Mouse (Mus musculus) intestine, embryonic 15.5 days (tissue): Measurements from ENCODE around the gene Samd5. TPM values are rescaled to one million over a fixed set of nuclear protein-coding genes. Genes with fewer than 3 reads are reported as not detected.

Source experiments
- ATAC-seq: fragments of 200-750 bp; cut with Nextera tagmentation; 2 replicates; pipeline ENCODE4 v1.8.0; 2017; ENCODE audit warnings: moderate TSS enrichment, moderate library complexity
- H3K27ac ChIP-seq: fragments of 300-500 bp; sonication (generic); 2 replicates; pipeline ENCODE4 v1.5.1; 2015; ENCODE audit warnings: mild to moderate bottlenecking, inconsistent platforms
- H3K27me3 ChIP-seq: fragments of 300-500 bp; sonication (generic); replicated peaks from 2 replicates; pipeline ENCODE4 v1.6.1; 2015; ENCODE audit warnings: inconsistent platforms
- H3K36me3 ChIP-seq: fragments of 300-500 bp; sonication (generic); 2 replicates; pipeline ENCODE4 v1.6.1; 2015; ENCODE audit warnings: inconsistent platforms
- H3K4me1 ChIP-seq: fragments of 300-500 bp; sonication (generic); replicated peaks from 2 replicates; pipeline ENCODE4 v1.6.1; 2015; ENCODE audit warnings: inconsistent platforms
- H3K4me2 ChIP-seq: fragments of 300-500 bp; sonication (generic); replicated peaks from 2 replicates; pipeline ENCODE4 v1.6.1; 2015; ENCODE audit warnings: mild to moderate bottlenecking, inconsistent platforms
- H3K4me3 ChIP-seq: fragments of 300-500 bp; sonication (generic); replicated peaks from 2 replicates; pipeline ENCODE4 v1.5.1; 2015; ENCODE audit warnings: inconsistent platforms
- H3K9ac ChIP-seq: fragments of 300-500 bp; sonication (generic); 2 replicates; pipeline ENCODE4 v1.6.1; 2015; ENCODE audit warnings: inconsistent platforms
- H3K9me3 ChIP-seq: fragments of 300-500 bp; sonication (generic); 2 replicates; pipeline ENCODE4 v1.6.1; 2016; ENCODE audit warnings: inconsistent platforms
- whole genome bisulfite sequencing: fragments of 180-500 bp; shearing (Covaris S2); methylation state at CpG from one replicate; pipeline ENCODE4 v1.1.7; 2015; 5-methylcytosine and 5-hydroxymethylcytosine counted together
- polyA plus RNA-seq: library from polyadenylated mRNA; unstranded; fragments of >200 nt; fragmentation: Nextera tagmentation; extraction: Ambion mirVana; gene quantifications from 2 replicates; pipeline ENCODE4 v1.2.1, GENCODE M21; 2015

Gene Samd5
- polyA plus RNA-seq, 1 experiment from 2014 or later, result 7.1 TPM

DNA sequence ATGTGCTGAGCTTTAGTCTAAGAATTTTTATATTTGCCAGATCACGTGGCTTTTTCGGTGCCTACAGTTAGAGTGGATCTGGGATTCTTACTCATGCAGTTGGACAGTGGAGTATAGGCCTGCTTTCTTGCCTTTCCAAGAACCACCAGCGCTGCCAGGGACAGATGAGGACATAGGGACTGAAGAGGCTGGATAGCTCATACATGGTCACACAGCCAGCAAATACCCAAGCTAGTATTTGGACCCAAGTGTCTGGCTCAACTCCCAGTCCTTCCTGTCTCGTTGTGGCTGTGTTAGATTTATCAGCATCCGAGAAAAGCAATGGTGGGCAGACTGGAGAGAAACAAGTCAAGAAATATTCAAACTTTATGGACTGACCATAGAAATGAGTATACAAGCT is 72.2 kb downstream of the Samd5 start:
- H3K36me3 ChIP-seq, result no peaks in the 10 kb centered on the region
- H3K9me3 ChIP-seq, result no peaks in the 10 kb centered on the region
- H3K9ac ChIP-seq, result no peak overlapping the region
- no peaks in the 10 kb centered on the region for H3K27me3 ChIP-seq
- no peak overlapping the region for H3K4me3 ChIP-seq
- no peak for ATAC-seq
- no peak overlapping the region for H3K27ac ChIP-seq
- 0 out of 2 replicates have a peak, but pooled peaks cover 3% of the 10 kb centered on the region for H3K4me1 ChIP-seq
- 60% methylated on average over 5 of the region's 5 CpGs for WGBS
- H3K4me2 ChIP-seq, result no peak overlapping the region

GRCm38 (mm10) chr10:9602389-9602788 is 72.6 kb downstream of the Samd5 start:
- Histone ChIP-seq H3K4me1 (0 out of 2 replicates have a peak, but pooled peaks cover 3% of the 10 kb centered on the region), H3K4me2 (no peak overlapping the region), H3K27me3 (no peaks in the 10 kb centered on the region), H3K9me3 (no peaks in the 10 kb centered on the region), H3K4me3 (no peak overlapping the region), H3K9ac (no peak overlapping the region), H3K36me3 (no peaks in the 10 kb centered on the region), H3K27ac (no peak overlapping the region)
- no peak for ATAC-seq
- WGBS, result 81% methylated on average over 4 of the region's 4 CpGs

DNA sequence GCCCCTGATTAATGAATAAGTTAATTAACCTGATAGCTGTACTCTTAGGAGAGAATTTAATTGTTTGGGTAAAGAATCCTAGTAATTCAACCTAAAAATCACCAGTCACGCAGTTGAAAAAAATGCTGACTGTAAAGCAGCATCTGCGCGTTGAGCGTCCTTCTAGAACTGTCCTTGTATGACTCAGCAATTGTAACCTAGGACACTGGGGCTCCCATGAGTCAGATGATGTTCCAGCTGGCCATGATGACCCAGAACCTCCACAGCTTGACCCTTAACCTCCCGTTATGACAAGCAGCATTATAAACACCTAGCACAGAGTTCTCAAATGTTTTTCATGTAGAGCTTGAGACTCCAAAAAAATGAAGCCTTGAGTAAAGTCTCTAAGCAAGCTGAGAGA is 78.8 kb downstream of the Samd5 start:
- Histone ChIP-seq H3K27ac (no peak overlapping the region), H3K27me3 (no peaks in the 10 kb centered on the region), H3K4me2 (no peak overlapping the region), H3K4me3 (no peak overlapping the region), H3K36me3 (no peaks in the 10 kb centered on the region), H3K9ac (no peak overlapping the region), H3K4me1 (no peaks in the 10 kb centered on the region), H3K9me3 (no peaks in the 10 kb centered on the region)
- no peak for ATAC-seq
- 79% methylated on average over 5 of the region's 5 CpGs for WGBS

- Histone ChIP-seq H3K4me2 (no peak overlapping the region), H3K9me3 (no peaks in the 10 kb centered on the region), H3K27ac (no peak overlapping the region), H3K4me1 (no peaks in the 10 kb centered on the region), H3K27me3 (no peaks in the 10 kb centered on the region), H3K36me3 (no peaks in the 10 kb centered on the region), H3K9ac (no peak overlapping the region), H3K4me3 (no peak overlapping the region)
- ATAC-seq, result no peak
- WGBS, result 78% methylated on average over 4 of the region's 4 CpGs
Measured at GRCm38 (mm10) chr10:9594666-9595065, 80.3 kb downstream of the Samd5 start.

DNA sequence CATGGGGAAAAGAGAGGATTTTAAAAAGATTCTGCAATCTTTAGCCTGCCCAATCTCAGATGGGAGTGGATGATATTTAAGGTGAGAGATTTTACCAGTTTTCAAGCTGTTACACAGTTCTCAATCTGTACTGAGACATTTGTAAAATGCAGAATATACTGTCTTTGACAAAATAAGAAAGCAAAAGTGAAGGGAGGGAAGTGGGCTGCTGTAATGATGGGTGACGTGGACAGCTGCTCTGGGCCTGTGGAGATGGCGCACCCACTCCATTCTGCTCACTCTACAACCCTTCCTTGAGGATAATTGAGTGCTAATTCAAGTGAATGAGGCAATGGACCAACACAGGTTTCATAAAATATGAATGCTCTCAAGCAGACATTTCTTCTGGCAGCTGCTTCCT is 84.4 kb downstream of the Samd5 start:
- Histone ChIP-seq H3K9me3 (no peaks in the 10 kb centered on the region), H3K27ac (no peak overlapping the region), H3K36me3 (no peaks in the 10 kb centered on the region), H3K4me1 (no peaks in the 10 kb centered on the region), H3K27me3 (no peaks in the 10 kb centered on the region), H3K4me3 (no peak overlapping the region), H3K9ac (no peak overlapping the region), H3K4me2 (no peak overlapping the region)
- 86% methylated on average over 2 of the region's 2 CpGs for WGBS
- no peak for ATAC-seq

GRCm38 (mm10) chr10:9586328-9586727 is 88.7 kb downstream of the Samd5 start:
- no peaks in the 10 kb centered on the region for H3K9me3 ChIP-seq
- no peak for ATAC-seq
- H3K36me3 ChIP-seq, result no peaks in the 10 kb centered on the region
- no peak overlapping the region for H3K4me2 ChIP-seq
- no peaks in the 10 kb centered on the region for H3K4me1 ChIP-seq
- H3K4me3 ChIP-seq, result no peak overlapping the region
- WGBS, result 71% methylated on average over 5 of the region's 5 CpGs
- H3K27ac ChIP-seq, result no peak overlapping the region
- H3K27me3 ChIP-seq, result no peaks in the 10 kb centered on the region
- H3K9ac ChIP-seq, result no peak overlapping the region

DNA sequence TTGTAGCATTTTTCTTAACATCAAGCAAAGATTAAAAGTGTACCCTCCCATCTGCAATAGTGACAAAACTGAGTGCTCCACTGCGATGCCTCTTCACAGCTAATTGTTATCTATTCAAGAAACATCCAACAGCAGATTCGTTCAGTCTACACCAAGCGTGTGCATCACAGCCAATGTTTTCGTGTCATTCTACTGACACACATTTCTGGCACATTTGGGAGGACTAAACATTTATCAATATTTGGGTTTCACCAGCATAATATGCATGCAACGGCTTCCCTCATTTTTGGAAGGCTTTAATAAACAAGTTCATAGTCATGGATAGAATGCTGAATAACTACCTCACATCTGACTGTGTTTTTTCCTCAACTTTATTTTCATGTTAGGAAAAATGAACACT is 95.6 kb downstream of the Samd5 start:
- no peak overlapping the region for H3K27ac ChIP-seq
- no peaks in the 10 kb centered on the region for H3K36me3 ChIP-seq
- H3K9ac ChIP-seq, result no peak overlapping the region
- no peak overlapping the region for H3K4me3 ChIP-seq
- H3K4me1 ChIP-seq, result no peaks in the 10 kb centered on the region
- no peak overlapping the region for H3K4me2 ChIP-seq
- no peaks in the 10 kb centered on the region for H3K27me3 ChIP-seq
- 87% methylated on average over 5 of the region's 5 CpGs for WGBS
- ATAC-seq, result no peak
- no peaks in the 10 kb centered on the region for H3K9me3 ChIP-seq

DNA sequence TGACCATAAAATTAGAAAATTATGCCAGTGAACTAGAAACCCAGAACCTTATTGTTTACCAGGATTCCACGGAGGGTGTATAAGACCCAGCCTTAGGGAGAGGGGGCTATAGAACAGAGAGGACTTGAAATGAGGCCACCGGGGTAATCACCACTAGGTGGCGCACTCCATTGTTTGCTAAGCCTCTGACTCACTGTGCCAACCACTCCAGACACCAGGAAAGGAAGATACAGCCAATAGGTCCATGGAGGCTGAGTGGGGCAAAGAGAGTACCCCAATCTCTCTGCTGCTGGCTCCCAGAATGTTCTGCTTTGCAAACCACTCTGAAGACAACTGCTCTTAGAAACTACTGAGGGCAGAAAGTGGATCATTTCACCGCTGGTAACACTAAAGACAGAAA is 99.4 kb downstream of the Samd5 start:
- no peaks in the 10 kb centered on the region for H3K27me3 ChIP-seq
- no peak for ATAC-seq
- no peaks in the 10 kb centered on the region for H3K9me3 ChIP-seq
- H3K4me2 ChIP-seq, result no peak overlapping the region
- no peaks in the 10 kb centered on the region for H3K4me1 ChIP-seq
- no peaks in the 10 kb centered on the region for H3K36me3 ChIP-seq
- WGBS, result 33% methylated on average over 4 of the region's 4 CpGs
- H3K27ac ChIP-seq, result no peak overlapping the region
- H3K4me3 ChIP-seq, result no peak overlapping the region
- no peak overlapping the region for H3K9ac ChIP-seq

DNA sequence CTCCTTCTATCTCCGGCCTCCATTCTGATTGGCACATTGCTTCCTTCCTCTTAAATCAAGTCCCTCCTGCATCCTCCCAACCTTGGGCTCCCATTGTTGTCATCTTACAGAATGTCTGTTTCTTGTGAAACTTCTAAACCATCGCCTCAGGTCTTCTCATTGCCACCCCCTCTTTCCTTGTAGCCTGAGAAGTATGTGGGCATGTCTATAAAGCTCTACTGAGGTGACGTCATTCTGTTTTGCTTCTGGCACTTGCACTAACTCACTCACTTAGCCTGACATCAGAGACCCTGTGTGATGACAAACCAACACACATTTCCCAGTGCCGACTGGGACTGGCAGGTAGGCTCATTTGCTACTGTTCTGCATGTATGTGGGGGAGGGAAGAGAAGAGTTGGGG is 100.9 kb downstream of the Samd5 start:
- H3K27ac ChIP-seq, result no peak overlapping the region
- H3K4me1 ChIP-seq, result no peaks in the 10 kb centered on the region
- no peaks in the 10 kb centered on the region for H3K9me3 ChIP-seq
- no peak overlapping the region for H3K4me3 ChIP-seq
- H3K9ac ChIP-seq, result no peak overlapping the region
- no peak for ATAC-seq
- WGBS, result 78% methylated on average over 4 of the region's 4 CpGs
- H3K4me2 ChIP-seq, result no peak overlapping the region
- no peaks in the 10 kb centered on the region for H3K27me3 ChIP-seq
- no peaks in the 10 kb centered on the region for H3K36me3 ChIP-seq

Other genes with a start within 250 kb of the Samd5 start
- 5.3 and 5.8 TPM in 2 replicates for gene Stxbp5, start 225.9 kb upstream of the Samd5 start, polyA plus RNA-seq